Mouse (Mus musculus) CH12.LX (cell line): ENCODE measurements around the gene Tatdn2. TPM values are rescaled to one million over a fixed set of nuclear protein-coding genes. Genes with fewer than 3 reads are reported as not detected.

Experiments used
- DNase-seq: peaks from one replicate; pipeline ENCODE4 v3.0.0-alpha.2; 2013; ENCODE audit errors: extremely low read depth
- H3K27ac ChIP-seq: 2 replicates; pipeline ENCODE4 v1.5.1; 2012; ENCODE audit warnings: low read depth, mild to moderate bottlenecking, control low read depth, moderate library complexity; ENCODE audit not compliant: insufficient read depth
- H3K27me3 ChIP-seq: replicated peaks from 2 replicates; pipeline ENCODE3; 2012; ENCODE audit warnings: inconsistent platforms
- H3K36me3 ChIP-seq, 2 experiments: replicated peaks in 1 of 2; 2 replicates each; pipeline versions ENCODE3 to v1.6.1; 2012; ENCODE audit warnings: inconsistent platforms in 1 of 2, low read length in 1 of 2, mild to moderate bottlenecking in 1 of 2, mixed read lengths in 1 of 2, moderate library complexity in 1 of 2; ENCODE audit not compliant: control insufficient read depth in 1 of 2, insufficient read depth in 1 of 2
- H3K4me1 ChIP-seq, 2 experiments: 2 replicates each; pipeline ENCODE4 v1.6.1; 2012; ENCODE audit warnings: inconsistent platforms in 1 of 2, moderate library complexity in 1 of 2; ENCODE audit not compliant: insufficient read depth in 2 of 2, control insufficient read depth in 1 of 2
- H3K4me2 ChIP-seq: 2 replicates; pipeline ENCODE4 v1.6.1; 2012; ENCODE audit warnings: low read depth, mild to moderate bottlenecking, control low read depth; ENCODE audit not compliant: poor library complexity, insufficient read depth, severe bottlenecking
- H3K4me3 ChIP-seq, 3 experiments: fragments of 150-350 bp in 1 of 3; sonication (generic) in 1 of 3; replicated peaks in 1 of 3; 2 replicates each; pipeline versions ENCODE3 to v1.5.1; 2011 to 2012; ENCODE audit warnings: low read depth in 2 of 3, low read length in 2 of 3, mild to moderate bottlenecking in 2 of 3, moderate library complexity in 2 of 3, control low read depth in 1 of 3, improper control_type of control experiment in 1 of 3, inconsistent platforms in 1 of 3, mixed read lengths in 1 of 3; ENCODE audit not compliant: poor library complexity in 1 of 3
- H3K79me2 ChIP-seq: replicated peaks from 2 replicates; pipeline ENCODE4 v1.6.1; 2012; ENCODE audit warnings: mild to moderate bottlenecking, moderate library complexity; ENCODE audit not compliant: control insufficient read depth, poor library complexity, insufficient read depth, severe bottlenecking; ENCODE audit errors: extremely low read depth
- H3K9ac ChIP-seq: 2 replicates; pipeline ENCODE4 v1.6.1; 2012; ENCODE audit warnings: low read depth, mild to moderate bottlenecking, control low read depth, moderate library complexity; ENCODE audit not compliant: insufficient read depth
- H3K9me3 ChIP-seq: replicated peaks from 2 replicates; pipeline ENCODE3; 2012; ENCODE audit warnings: low read length, inconsistent platforms, mixed read lengths
- CHD1 ChIP-seq: IDR thresholded peaks from 2 replicates; pipeline ENCODE4 v1.6.1; 2012; ENCODE audit warnings: low read depth, low read length, improper control_type of control experiment, inconsistent platforms
- CTCF ChIP-seq, 2 experiments: IDR thresholded peaks in 1 of 2; conservative IDR thresholded peaks in 1 of 2; 2 replicates each; pipeline ENCODE4 v1.5.1; 2011 to 2012; ENCODE audit warnings: low read depth in 2 of 2, low read length in 2 of 2, improper control_type of control experiment in 1 of 2, inconsistent platforms in 1 of 2, mild to moderate bottlenecking in 1 of 2, moderate library complexity in 1 of 2
- E2F4 ChIP-seq: IDR thresholded peaks from 2 replicates; pipeline ENCODE4 v1.6.1; 2011; ENCODE audit warnings: low read depth, low read length, improper control_type of control experiment; ENCODE audit not compliant: insufficient replicate concordance
- ELF1 ChIP-seq: IDR thresholded peaks from 2 replicates; pipeline ENCODE4 v1.6.1; 2014; ENCODE audit warnings: low read depth, mild to moderate bottlenecking, inconsistent platforms, low read length, improper control_type of control experiment
- IRF4 ChIP-seq: IDR thresholded peaks from 2 replicates; pipeline ENCODE4 v1.6.1; 2014; ENCODE audit warnings: low read depth, mild to moderate bottlenecking, inconsistent platforms, low read length, improper control_type of control experiment
- JUN ChIP-seq: IDR thresholded peaks from 2 replicates; pipeline ENCODE4 v1.6.1; 2011; ENCODE audit warnings: low read depth, mild to moderate bottlenecking, low read length, improper control_type of control experiment, moderate library complexity; ENCODE audit not compliant: insufficient read depth
- KAT2A ChIP-seq: IDR thresholded peaks from 2 replicates; pipeline ENCODE4 v1.6.1; 2012; ENCODE audit warnings: low read length, improper control_type of control experiment, inconsistent platforms; ENCODE audit not compliant: insufficient replicate concordance
- MAFK ChIP-seq: IDR thresholded peaks from 2 replicates; pipeline ENCODE4 v1.6.1; 2011; ENCODE audit warnings: low read length, improper control_type of control experiment; ENCODE audit not compliant: insufficient replicate concordance
- MAZ ChIP-seq: IDR thresholded peaks from 2 replicates; pipeline ENCODE4 v1.6.1; 2012; ENCODE audit warnings: low read depth, mild to moderate bottlenecking, inconsistent platforms, low read length, improper control_type of control experiment, moderate library complexity
- MXI1 ChIP-seq: IDR thresholded peaks from 2 replicates; pipeline ENCODE4 v1.6.1; 2011; ENCODE audit warnings: mild to moderate bottlenecking, low read depth, low read length, improper control_type of control experiment
- MYC ChIP-seq: IDR thresholded peaks from 2 replicates; pipeline ENCODE4 v1.6.1; 2011; ENCODE audit warnings: low read depth, mild to moderate bottlenecking, improper control_type of control experiment, low read length
- NELFE ChIP-seq: IDR thresholded peaks from 2 replicates; pipeline ENCODE4 v1.6.1; 2011; ENCODE audit warnings: low read depth, low read length, improper control_type of control experiment
- NRF1 ChIP-seq: IDR thresholded peaks from 2 replicates; pipeline ENCODE4 v1.6.1; 2014; ENCODE audit warnings: low read depth, mild to moderate bottlenecking, inconsistent platforms, low read length, improper control_type of control experiment, moderate library complexity
- PAX5 ChIP-seq: IDR thresholded peaks from 2 replicates; pipeline ENCODE4 v1.6.1; 2012; ENCODE audit warnings: low read length, inconsistent platforms, mixed read lengths
- POLR2A ChIP-seq: IDR thresholded peaks from 2 replicates; pipeline ENCODE4 v1.6.1; 2011; ENCODE audit warnings: low read depth, mild to moderate bottlenecking, improper control_type of control experiment, low read length
- POLR2AphosphoS2 ChIP-seq: IDR thresholded peaks from 2 replicates; pipeline ENCODE4 v1.6.1; 2011; ENCODE audit warnings: low read depth, low read length, improper control_type of control experiment
- RAD21 ChIP-seq: IDR thresholded peaks from 2 replicates; pipeline ENCODE4 v1.6.1; 2011; ENCODE audit warnings: low read depth, mild to moderate bottlenecking, low read length, improper control_type of control experiment, moderate library complexity
- SMC3 ChIP-seq: IDR thresholded peaks from 2 replicates; pipeline ENCODE4 v1.6.1; 2011; ENCODE audit warnings: low read depth, low read length, improper control_type of control experiment
- TBP ChIP-seq: conservative IDR thresholded peaks from 2 replicates; pipeline ENCODE4 v1.6.1; 2011; ENCODE audit warnings: low read depth, low read length, improper control_type of control experiment
- TCF12 ChIP-seq: IDR thresholded peaks from 2 replicates; pipeline ENCODE4 v1.6.1; 2014; ENCODE audit warnings: low read depth, mild to moderate bottlenecking, inconsistent platforms, low read length, improper control_type of control experiment
- USF1 ChIP-seq: IDR thresholded peaks from 2 replicates; pipeline ENCODE4 v1.6.1; 2014; ENCODE audit warnings: low read depth, mild to moderate bottlenecking, inconsistent platforms, low read length, improper control_type of control experiment
- ZNF384 ChIP-seq: IDR thresholded peaks from 2 replicates; pipeline ENCODE4 v1.6.1; 2012; ENCODE audit warnings: low read depth, low read length, improper control_type of control experiment, inconsistent platforms
- dilution Hi-C: fragments of 300-500 bp; cut with MboI; formaldehyde crosslinking; loops from 2 replicates; pipeline ENCODE4 v1.14.3; 2020; ENCODE audit warnings: low sequenced_read_pairs; ENCODE audit not compliant: extremely low pct_unique_long_range_greater_than_20kb, extremely low pct_ligation_motif_present
- in situ Hi-C: fragments of 300-500 bp; cut with MboI; formaldehyde crosslinking; loops from 3 replicates; pipeline ENCODE4 v1.14.3; 2019; ENCODE audit warnings: low sequenced_read_pairs, low pct_ligation_motif_present, low pct_unique_long_range_greater_than_20kb, mixed read lengths
- polyA plus RNA-seq: library from polyadenylated mRNA; unstranded; fragments of >175 nt; gene quantifications from 2 replicates; pipeline ENCODE4 v1.2.1, GENCODE M21; 2012; ENCODE audit warnings: low read depth; ENCODE audit not compliant: insufficient read length
- total RNA-seq, 2 experiments: library from RNA; depleted of rRNA; stranded (reverse); fragments of 300-350 nt in 1 of 2; fragments of >200 nt in 1 of 2; gene quantifications; 2 replicates each; pipeline ENCODE4 v1.2.3; 2012 to 2014

The Tatdn2 gene
- total and polyA plus RNA-seq, 3 experiments: 35.1 to 58.0 (median 35.5) TPM

DNA sequence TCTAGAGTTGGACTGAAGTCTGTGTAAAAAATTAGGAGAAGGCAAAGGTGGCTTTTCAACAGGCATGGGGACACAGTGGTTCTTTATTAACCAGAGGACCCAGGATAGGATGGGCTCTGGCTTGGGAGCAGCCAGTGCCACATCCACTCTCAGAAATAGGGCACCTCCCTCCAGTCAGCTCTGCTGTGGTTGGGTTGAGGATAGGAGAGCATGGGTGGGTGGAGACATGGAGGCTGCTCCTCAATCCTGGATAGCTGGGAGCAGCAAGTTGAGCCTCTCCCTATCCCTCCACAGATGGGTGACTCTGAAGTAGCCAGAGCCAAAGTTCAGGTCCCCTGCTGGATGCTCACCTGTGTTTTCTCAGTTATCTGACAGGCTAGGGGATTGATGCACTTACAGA is 48.3 kb downstream of the Tatdn2 start:
- in situ Hi-C loops: no loop called here
- no peak for DNase-seq
- TF ChIP-seq CHD1: no peak
- TF ChIP-seq USF1: no peak
- TF ChIP-seq KAT2A: no peak
- TF ChIP-seq CTCF (conservative IDR thresholded peaks at IDR 0.05 in 1 of 2, IDR thresholded peaks at IDR 0.05 in 1 of 2; ENCODE audit: low read depth in 2 of 2, low read length in 2 of 2): no peak
- no peak for TF ChIP-seq IRF4
- TF ChIP-seq NRF1: no peak
- TF ChIP-seq MAFK: no peak
- no peak for TF ChIP-seq POLR2AphosphoS2
- TF ChIP-seq MXI1: no peak
- no peak for TF ChIP-seq PAX5
- no peak for TF ChIP-seq MAZ
- TF ChIP-seq ELF1: no peak
- TF ChIP-seq POLR2A: no peak
- no peak for TF ChIP-seq NELFE
- no peak for TF ChIP-seq TBP
- TF ChIP-seq RAD21: no peak
- TF ChIP-seq ZNF384: no peak
- TF ChIP-seq TCF12: no peak
- TF ChIP-seq JUN: no peak
- TF ChIP-seq SMC3: no peak
- TF ChIP-seq, all 38 proteins: peak for 0
- H3K27ac ChIP-seq: no peak overlapping the region
- no peaks in the 10 kb centered on the region for H3K36me3 ChIP-seq
- peaks cover 83% of the 10 kb centered on the region for H3K27me3 ChIP-seq
- no peak overlapping the region for H3K4me2 ChIP-seq
- dilution Hi-C loops: no loop called here
- H3K9ac ChIP-seq: no peak overlapping the region
- H3K4me3 ChIP-seq: no peak overlapping the region
- H3K9me3 ChIP-seq: no peaks in the 10 kb centered on the region
- peaks cover 0 to 3% of the 10 kb centered on the region in 2 experiments; a peak in 3 of 4 replicates for H3K4me1 ChIP-seq
- peaks cover 3% of the 10 kb centered on the region for H3K79me2 ChIP-seq

DNA sequence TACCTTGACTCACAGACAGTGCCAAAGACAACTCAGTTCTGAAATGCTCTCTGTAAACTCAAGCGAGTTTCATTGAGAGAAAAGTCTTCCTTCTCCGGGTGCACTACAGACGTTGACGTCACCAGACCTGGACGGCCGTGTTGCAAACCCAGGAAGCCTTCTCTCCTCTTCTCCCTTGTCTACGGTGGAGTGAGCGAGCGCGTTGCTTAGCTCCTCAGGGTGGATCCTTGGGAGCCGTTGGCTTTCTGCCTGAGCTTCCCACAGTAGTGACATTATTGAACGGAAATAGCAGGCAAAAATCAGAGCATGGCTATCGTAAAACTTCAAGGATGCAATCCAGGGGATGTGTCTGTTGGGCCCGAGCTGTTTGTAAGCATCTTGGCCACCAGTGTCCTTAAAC is 50.4 kb downstream of the Tatdn2 start:
- Histone ChIP-seq H3K4me1 (peaks cover 0 to 3% of the 10 kb centered on the region in 2 experiments; a peak in 2 of 4 replicates), H3K36me3 (no peaks in the 10 kb centered on the region), H3K9ac (no peak overlapping the region), H3K4me3 (no peak overlapping the region), H3K4me2 (no peak overlapping the region), H3K27ac (no peak overlapping the region), H3K79me2 (no peaks in the 10 kb centered on the region), H3K9me3 (no peaks in the 10 kb centered on the region), H3K27me3 (peaks cover 93% of the 10 kb centered on the region)
- in situ Hi-C loops: no loop called here
- DNase-seq: no peak
- dilution Hi-C loops: no loop called here
- TF ChIP-seq CHD1: no peak
- no peak for TF ChIP-seq JUN
- no peak for TF ChIP-seq E2F4
- no peak for TF ChIP-seq ZNF384
- TF ChIP-seq MYC: no peak
- TF ChIP-seq POLR2A: no peak
- no peak for TF ChIP-seq ELF1
